Mouse (Mus musculus) forebrain, embryonic 16.5 days (tissue): ENCODE results near the gene Zfp518b. TPM values are rescaled to one million over a fixed set of nuclear protein-coding genes. Genes with fewer than 3 reads are reported as not detected.

Source experiments
- ATAC-seq: fragments of 200-750 bp; cut with Nextera tagmentation; 2 replicates; pipeline ENCODE4 v1.8.0; 2017; ENCODE audit warnings: mild to moderate bottlenecking, moderate library complexity
- H3K27ac ChIP-seq: fragments of 300-500 bp; sonication (generic); 2 replicates; pipeline ENCODE4 v1.5.1; 2014; ENCODE audit warnings: low read length, control low read depth
- H3K27me3 ChIP-seq: fragments of 300-500 bp; sonication (generic); replicated peaks from 2 replicates; pipeline ENCODE4 v1.6.1; 2014; ENCODE audit warnings: low read length; ENCODE audit not compliant: control insufficient read depth, insufficient read depth
- H3K36me3 ChIP-seq: fragments of 300-500 bp; sonication (generic); 2 replicates; pipeline ENCODE4 v1.6.1; 2014; ENCODE audit not compliant: control insufficient read depth, insufficient read depth
- H3K4me1 ChIP-seq: fragments of 300-500 bp; sonication (generic); replicated peaks from 2 replicates; pipeline ENCODE4 v1.6.1; 2014; ENCODE audit warnings: low read length; ENCODE audit not compliant: control insufficient read depth, insufficient read depth
- H3K4me2 ChIP-seq: fragments of 300-500 bp; sonication (generic); 2 replicates; pipeline ENCODE4 v1.6.1; 2014; ENCODE audit warnings: mild to moderate bottlenecking, low read length, control low read depth
- H3K4me3 ChIP-seq: fragments of 300-500 bp; sonication (generic); replicated peaks from 2 replicates; pipeline ENCODE4 v1.5.1; 2014; ENCODE audit warnings: mild to moderate bottlenecking, low read length, control low read depth
- H3K9ac ChIP-seq: fragments of 300-500 bp; sonication (generic); replicated peaks from 2 replicates; pipeline ENCODE4 v1.6.1; 2014; ENCODE audit warnings: low read depth, low read length, control low read depth
- H3K9me3 ChIP-seq: fragments of 300-500 bp; sonication (generic); 2 replicates; pipeline ENCODE4 v1.6.1; 2016; ENCODE audit warnings: low read length; ENCODE audit not compliant: control insufficient read depth
- WGBS: fragments of 180-500 bp; shearing (Covaris S2); extraction: QIAGEN DNeasy Blood & Tissue Kit; methylation state at CpG from one replicate; pipeline ENCODE4 v1.1.7; 2014; 5-methylcytosine and 5-hydroxymethylcytosine counted together
- polyA plus RNA-seq: library from polyadenylated mRNA; unstranded; fragments of >200 nt; fragmentation: Nextera tagmentation; extraction: Ambion mirVana; gene quantifications from 2 replicates; pipeline ENCODE4 v1.2.1, GENCODE M21; 2015

The Zfp518b gene
- polyA plus RNA-seq, result 44.5 and 52.3 TPM in 2 replicates

- Histone ChIP-seq H3K9ac (peak within 1 kb of the TSS; percentile 91), H3K4me2 (peak within 1 kb of the TSS; percentile 75), H3K27ac (peak within 1 kb of the TSS; percentile 82), H3K36me3 (peaks cover 34% of the 10 kb centered on the region), H3K9me3 (peaks cover 5% of the 10 kb centered on the region; the same call in 1 of the 2 replicates), H3K4me3 (peak within 1 kb of the TSS; percentile 78), H3K27me3 (no peaks in the 10 kb centered on the region), H3K4me1 (peaks cover 11% of the 10 kb centered on the region)
- under 1% methylated on average over 88 of the region's 89 CpGs for WGBS
- peak; percentile 94 for ATAC-seq
Observed at GRCm38 (mm10) chr5:38684164-38684911, at the start of gene Zfp518b. Gene Zfp518b, minus strand, starts transcription at chr5:38684826.

GRCm38 (mm10) chr5:38708940-38709581, 24.4 kb upstream of the Zfp518b start:
- Histone ChIP-seq H3K9ac (no peak overlapping the region), H3K4me2 (no peak overlapping the region), H3K27ac (no peak overlapping the region), H3K4me1 (no peaks in the 10 kb centered on the region), H3K27me3 (no peaks in the 10 kb centered on the region), H3K9me3 (no peaks in the 10 kb centered on the region), H3K36me3 (no peaks in the 10 kb centered on the region), H3K4me3 (no peak overlapping the region)
- WGBS, result 78% methylated on average over 11 of the region's 11 CpGs
- no peak for ATAC-seq

GRCm38 (mm10) chr5:38707364-38708075, 22.9 kb upstream of the Zfp518b start:
- H3K9ac ChIP-seq, result no peak overlapping the region
- no peaks in the 10 kb centered on the region for H3K27me3 ChIP-seq
- H3K27ac ChIP-seq, result peak overlapping the region; percentile 46; the same call in 1 of the 2 replicates
- peak; percentile 92 for ATAC-seq
- H3K4me1 ChIP-seq, result no peaks in the 10 kb centered on the region
- H3K4me3 ChIP-seq, result no peak overlapping the region
- 67% methylated on average over 7 of the region's 7 CpGs for WGBS
- H3K9me3 ChIP-seq, result no peaks in the 10 kb centered on the region
- no peaks in the 10 kb centered on the region for H3K36me3 ChIP-seq
- H3K4me2 ChIP-seq, result no peak overlapping the region

- 92% methylated on average over 6 of the region's 6 CpGs for WGBS
- Histone ChIP-seq H3K4me1 (no peaks in the 10 kb centered on the region), H3K4me2 (no peak overlapping the region), H3K27ac (no peak overlapping the region), H3K27me3 (no peaks in the 10 kb centered on the region), H3K9me3 (no peaks in the 10 kb centered on the region), H3K4me3 (no peak overlapping the region), H3K36me3 (no peaks in the 10 kb centered on the region), H3K9ac (no peak overlapping the region)
- ATAC-seq, result no peak
Observed at GRCm38 (mm10) chr5:38702941-38703340, 18.3 kb upstream of the Zfp518b start.

- Histone ChIP-seq H3K27ac (no peak overlapping the region), H3K4me2 (no peak overlapping the region), H3K4me3 (no peak overlapping the region), H3K27me3 (no peaks in the 10 kb centered on the region), H3K36me3 (no peaks in the 10 kb centered on the region), H3K9ac (no peak overlapping the region), H3K4me1 (no peaks in the 10 kb centered on the region), H3K9me3 (no peaks in the 10 kb centered on the region)
- 72% methylated on average over 2 of the region's 2 CpGs for WGBS
- no peak for ATAC-seq
Observed at GRCm38 (mm10) chr5:38702091-38702490, 17.5 kb upstream of the Zfp518b start.

- H3K27me3 ChIP-seq, result no peaks in the 10 kb centered on the region
- no peak overlapping the region for H3K9ac ChIP-seq
- no peak overlapping the region for H3K4me2 ChIP-seq
- no peaks in the 10 kb centered on the region for H3K4me1 ChIP-seq
- no peak overlapping the region for H3K27ac ChIP-seq
- H3K36me3 ChIP-seq, result no peaks in the 10 kb centered on the region
- no peaks in the 10 kb centered on the region for H3K9me3 ChIP-seq
- ATAC-seq, result no peak
- H3K4me3 ChIP-seq, result no peak overlapping the region
- 69% methylated on average over 5 of the region's 5 CpGs for WGBS
Observed at GRCm38 (mm10) chr5:38698466-38698865, 13.8 kb upstream of the Zfp518b start.

- Histone ChIP-seq H3K4me3 (no peak overlapping the region), H3K27me3 (no peaks in the 10 kb centered on the region), H3K4me1 (no peaks in the 10 kb centered on the region), H3K9ac (no peak overlapping the region), H3K27ac (no peak overlapping the region), H3K4me2 (no peak overlapping the region), H3K9me3 (no peaks in the 10 kb centered on the region), H3K36me3 (no peaks in the 10 kb centered on the region)
- WGBS, result 6% methylated on average over 3 of the region's 3 CpGs
- ATAC-seq, result no peak
Observed at GRCm38 (mm10) chr5:38698046-38698445, 13.4 kb upstream of the Zfp518b start.

- H3K4me3 ChIP-seq, result no peak overlapping the region
- no peaks in the 10 kb centered on the region for H3K4me1 ChIP-seq
- H3K9ac ChIP-seq, result no peak overlapping the region
- H3K9me3 ChIP-seq, result no peaks in the 10 kb centered on the region
- H3K4me2 ChIP-seq, result no peak overlapping the region
- no peaks in the 10 kb centered on the region for H3K36me3 ChIP-seq
- H3K27ac ChIP-seq, result no peak overlapping the region
- no peak for ATAC-seq
- no peaks in the 10 kb centered on the region for H3K27me3 ChIP-seq
- whole genome bisulfite sequencing, result 75% methylated on average over 8 of the region's 8 CpGs
Observed at GRCm38 (mm10) chr5:38696616-38697375, 12.2 kb upstream of the Zfp518b start.

GRCm38 (mm10) chr5:38692859-38693258, 8.2 kb upstream of the Zfp518b start:
- WGBS, result 93% methylated on average over 6 of the region's 6 CpGs

More at GRCm38 (mm10) chr5:38692859-38693258, 8.2 kb upstream of the Zfp518b start:
- no peaks in the 10 kb centered on the region for H3K36me3 ChIP-seq
- ATAC-seq, result no peak
- H3K27me3 ChIP-seq, result no peaks in the 10 kb centered on the region
- no peak overlapping the region for H3K9ac ChIP-seq
- no peak overlapping the region for H3K4me2 ChIP-seq
- no peak overlapping the region for H3K27ac ChIP-seq
- H3K4me3 ChIP-seq, result no peak overlapping the region
- H3K9me3 ChIP-seq, result no peaks in the 10 kb centered on the region
- H3K4me1 ChIP-seq, result no peaks in the 10 kb centered on the region
